Mouse (Mus musculus) midbrain, embryonic 15.5 days (tissue): ENCODE results near the gene Kcnc1. TPM values are rescaled to one million over a fixed set of nuclear protein-coding genes. Genes with fewer than 3 reads are reported as not detected.

Experiments
- ATAC-seq: fragments of 200-750 bp; cut with Nextera tagmentation; replicated peaks from 2 replicates; pipeline ENCODE4 v1.8.0; 2017; ENCODE audit warnings: moderate TSS enrichment
- H3K27ac ChIP-seq: fragments of 300-500 bp; sonication (generic); 2 replicates; pipeline ENCODE4 v1.5.1; 2015; ENCODE audit warnings: mild to moderate bottlenecking, inconsistent platforms
- H3K27me3 ChIP-seq: fragments of 300-500 bp; sonication (generic); replicated peaks from 2 replicates; pipeline ENCODE4 v1.6.1; 2015; ENCODE audit warnings: inconsistent platforms
- H3K36me3 ChIP-seq: fragments of 300-500 bp; sonication (generic); replicated peaks from 2 replicates; pipeline ENCODE4 v1.6.1; 2015; ENCODE audit warnings: inconsistent platforms
- H3K4me1 ChIP-seq: fragments of 300-500 bp; sonication (generic); 2 replicates; pipeline ENCODE4 v1.6.1; 2015; ENCODE audit warnings: inconsistent platforms
- H3K4me2 ChIP-seq: fragments of 300-500 bp; sonication (generic); 2 replicates; pipeline ENCODE4 v1.6.1; 2015; ENCODE audit warnings: inconsistent platforms, mild to moderate bottlenecking, moderate library complexity
- H3K4me3 ChIP-seq: fragments of 300-500 bp; sonication (generic); 2 replicates; pipeline ENCODE4 v1.5.1; 2015; ENCODE audit warnings: mild to moderate bottlenecking, inconsistent platforms
- H3K9ac ChIP-seq: fragments of 300-500 bp; sonication (generic); 2 replicates; pipeline ENCODE4 v1.6.1; 2015; ENCODE audit warnings: mild to moderate bottlenecking, inconsistent platforms
- H3K9me3 ChIP-seq: fragments of 300-500 bp; sonication (generic); 2 replicates; pipeline ENCODE4 v1.6.1; 2016; ENCODE audit warnings: inconsistent platforms
- WGBS: fragments of 180-500 bp; shearing (Covaris S2); methylation state at CpG from one replicate; pipeline ENCODE4 v1.1.7; 2015; ENCODE audit warnings: mixed read lengths; 5-methylcytosine and 5-hydroxymethylcytosine counted together
- polyA plus RNA-seq: library from polyadenylated mRNA; unstranded; fragments of >200 nt; fragmentation: Nextera tagmentation; extraction: Ambion mirVana; gene quantifications from 2 replicates; pipeline ENCODE4 v1.2.1, GENCODE M21; 2015

Gene Kcnc1
- 15.2 and 17.0 TPM in 2 replicates for polyA plus RNA-seq

DNA sequence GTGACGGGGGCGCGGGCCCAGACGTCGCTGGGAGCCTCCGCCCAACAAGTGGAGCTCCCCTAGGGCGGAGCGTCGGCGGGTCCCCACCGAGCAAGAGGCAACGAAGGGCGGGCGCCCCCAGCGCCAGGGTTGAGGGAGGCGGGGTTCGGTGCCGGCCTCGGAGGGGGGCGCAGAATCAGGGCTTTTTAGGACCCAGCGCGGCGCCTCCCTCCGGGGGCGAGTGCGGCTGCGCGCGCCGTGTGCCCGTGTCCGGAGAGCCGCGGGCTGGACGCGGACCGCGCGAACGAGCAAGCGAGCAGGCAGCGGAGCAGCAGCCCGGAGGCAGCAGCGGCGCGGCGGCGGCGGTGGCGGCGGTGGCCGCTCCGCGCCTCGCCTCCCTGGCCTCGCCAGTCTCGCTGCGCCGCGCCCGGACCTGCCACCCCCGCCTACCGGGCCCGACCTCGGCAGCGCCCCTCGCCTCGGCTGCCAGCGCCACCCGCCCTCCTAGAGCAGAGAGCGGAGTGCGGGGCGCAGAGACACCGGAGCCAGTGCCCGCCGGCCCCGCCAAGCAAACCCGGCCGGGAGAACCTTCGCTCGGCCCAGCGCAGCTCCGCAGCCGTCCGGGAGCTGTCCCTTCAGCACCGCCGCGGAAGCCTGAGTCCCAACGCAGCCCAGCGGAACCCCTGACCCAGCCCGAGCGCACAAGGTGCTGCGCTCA lies at the start of gene Kcnc1:
Gene Kcnc1, plus strand, starts transcription at position 267 of the 697 bp plus-strand sequence.
- H3K27ac ChIP-seq, result peak within 1 kb of the TSS; percentile 87
- H3K36me3 ChIP-seq, result no peaks in the 10 kb centered on the region
- ATAC-seq, result peak; percentile 79
- WGBS, result 0% methylated on average over 74 of the region's 93 CpGs
- peaks cover 24% of the 10 kb centered on the region for H3K27me3 ChIP-seq
- peak within 1 kb of the TSS; percentile 87 for H3K4me2 ChIP-seq
- H3K9ac ChIP-seq, result peak within 1 kb of the TSS; percentile 97
- H3K9me3 ChIP-seq, result no peaks in the 10 kb centered on the region
- H3K4me1 ChIP-seq, result peaks cover 52% of the 10 kb centered on the region
- H3K4me3 ChIP-seq, result peak within 1 kb of the TSS; percentile 93

DNA sequence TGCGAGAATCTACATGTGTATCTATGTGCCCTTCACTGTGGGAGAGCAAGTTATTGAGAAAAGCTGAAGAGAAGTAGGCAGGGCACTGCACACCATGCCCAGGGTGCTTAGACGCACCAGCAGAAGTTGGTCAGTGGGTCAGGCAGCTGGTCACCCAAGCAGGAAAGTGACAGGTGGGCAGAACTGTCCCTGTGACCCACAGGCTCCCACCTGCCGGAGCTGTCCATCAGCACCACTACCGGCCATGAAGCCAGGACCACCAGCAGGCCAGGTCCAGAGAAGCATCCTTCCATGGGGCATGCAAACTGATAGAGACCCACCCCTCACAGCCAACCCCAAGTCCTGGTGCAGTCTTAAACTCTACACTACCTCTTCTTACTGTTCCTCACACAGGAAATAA lies 48.6 kb upstream of the Kcnc1 start:
- no peak for ATAC-seq

DNA sequence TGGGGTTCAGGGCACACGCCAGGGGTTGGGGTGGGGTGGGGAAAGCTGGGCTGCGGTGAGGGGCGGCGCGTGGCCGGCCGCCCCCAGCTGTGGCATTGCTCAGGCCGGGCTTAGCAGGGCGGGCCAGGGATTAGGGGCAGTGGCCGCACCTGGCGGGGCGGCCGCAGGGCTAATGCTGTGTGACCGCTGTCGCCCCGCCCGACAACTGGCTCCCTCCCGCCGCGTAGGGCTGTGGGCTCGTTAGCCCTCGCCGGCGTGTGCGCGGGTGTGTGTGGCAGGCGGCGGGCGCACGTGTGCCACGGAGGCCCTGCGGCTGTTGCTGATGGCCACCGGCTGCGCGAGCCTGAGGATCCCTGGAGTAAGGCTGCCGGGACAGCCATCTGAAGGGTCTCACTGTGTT lies 47.5 kb upstream of the Kcnc1 start:
- Histone ChIP-seq H3K27ac (no peak overlapping the region), H3K4me2 (peak overlapping the region; percentile 55), H3K4me1 (peaks cover 6% of the 10 kb centered on the region), H3K4me3 (peak overlapping the region; percentile 28), H3K9ac (peak overlapping the region; percentile 26), H3K27me3 (peaks cover 40% of the 10 kb centered on the region), H3K36me3 (no peaks in the 10 kb centered on the region), H3K9me3 (no peaks in the 10 kb centered on the region)
- ATAC-seq, result 0 out of 2 replicates have a peak, but pooled peaks have one; percentile 17
- under 1% methylated on average over 36 of the region's 36 CpGs for WGBS

More for the DNA sequence above, 48.6 kb upstream of the Kcnc1 start:
- H3K36me3 ChIP-seq, result no peaks in the 10 kb centered on the region
- no peak overlapping the region for H3K4me3 ChIP-seq
- H3K9ac ChIP-seq, result no peak overlapping the region
- H3K4me2 ChIP-seq, result no peak overlapping the region
- H3K27ac ChIP-seq, result no peak overlapping the region
- H3K9me3 ChIP-seq, result no peaks in the 10 kb centered on the region
- H3K27me3 ChIP-seq, result peaks cover 40% of the 10 kb centered on the region
- peaks cover 6% of the 10 kb centered on the region for H3K4me1 ChIP-seq
- 60% methylated on average over 4 of the region's 4 CpGs for WGBS

DNA sequence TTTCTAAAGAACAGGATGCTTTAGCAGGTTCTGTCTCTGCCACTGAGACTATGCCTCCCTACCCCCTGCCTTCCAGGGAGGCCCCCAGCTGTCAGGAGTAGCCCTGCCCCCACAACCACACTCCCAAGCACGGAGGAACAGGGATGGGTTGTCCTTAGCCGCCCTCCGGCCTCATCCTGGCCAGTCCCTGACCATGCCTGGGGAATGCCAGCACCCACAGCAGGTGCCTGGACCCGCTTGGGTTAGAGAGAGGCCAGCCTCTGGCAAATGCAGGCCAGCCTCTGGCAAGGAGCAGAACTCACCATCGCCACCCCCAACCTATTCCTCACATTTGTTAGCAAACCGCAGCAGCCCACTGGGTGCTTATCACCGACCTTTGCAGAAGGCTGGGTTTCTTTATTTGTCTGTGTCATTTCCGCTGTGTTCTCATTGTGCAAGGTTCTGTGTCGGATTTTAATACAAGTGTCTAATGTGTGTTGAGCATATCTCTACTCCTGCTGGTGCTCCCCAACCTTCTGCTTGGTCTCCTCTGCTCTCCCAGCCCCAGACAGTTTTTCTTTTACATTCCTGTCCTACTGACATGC lies 46.1 kb upstream of the Kcnc1 start:
- 57% methylated on average over 9 of the region's 9 CpGs for WGBS
- no peaks in the 10 kb centered on the region for H3K36me3 ChIP-seq
- no peak for ATAC-seq
- peaks cover 6% of the 10 kb centered on the region for H3K4me1 ChIP-seq
- no peak overlapping the region for H3K9ac ChIP-seq
- H3K27me3 ChIP-seq, result peaks cover 40% of the 10 kb centered on the region
- H3K9me3 ChIP-seq, result no peaks in the 10 kb centered on the region
- H3K4me3 ChIP-seq, result no peak overlapping the region
- no peak overlapping the region for H3K27ac ChIP-seq
- H3K4me2 ChIP-seq, result no peak overlapping the region

DNA sequence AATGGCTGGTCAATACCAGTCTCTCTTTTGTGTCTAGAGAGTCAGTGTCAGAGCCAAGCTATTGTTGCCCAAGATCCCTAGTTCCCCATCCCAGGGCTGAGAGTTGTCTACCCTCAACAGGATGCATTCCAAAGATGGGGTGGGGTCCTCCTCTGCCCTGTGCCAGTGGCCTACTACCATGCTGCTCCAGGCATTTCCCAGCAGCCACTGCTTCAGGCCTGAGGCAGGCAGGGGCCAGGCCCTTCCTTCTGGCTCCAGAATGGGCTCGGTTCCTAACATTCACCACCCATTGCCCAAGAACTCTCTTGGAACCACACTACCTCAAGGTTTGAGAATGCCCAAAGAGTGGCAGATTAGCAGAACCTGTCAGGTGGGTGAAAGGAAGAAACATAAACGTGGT lies 43.5 kb upstream of the Kcnc1 start:
- Histone ChIP-seq H3K27me3 (peaks cover 26% of the 10 kb centered on the region), H3K4me3 (no peak overlapping the region), H3K4me2 (no peak overlapping the region), H3K4me1 (peaks cover 6% of the 10 kb centered on the region), H3K9ac (no peak overlapping the region), H3K27ac (no peak overlapping the region), H3K9me3 (no peaks in the 10 kb centered on the region), H3K36me3 (no peaks in the 10 kb centered on the region)
- no peak for ATAC-seq
- WGBS, result 76% methylated on average over 2 of the region's 2 CpGs

DNA sequence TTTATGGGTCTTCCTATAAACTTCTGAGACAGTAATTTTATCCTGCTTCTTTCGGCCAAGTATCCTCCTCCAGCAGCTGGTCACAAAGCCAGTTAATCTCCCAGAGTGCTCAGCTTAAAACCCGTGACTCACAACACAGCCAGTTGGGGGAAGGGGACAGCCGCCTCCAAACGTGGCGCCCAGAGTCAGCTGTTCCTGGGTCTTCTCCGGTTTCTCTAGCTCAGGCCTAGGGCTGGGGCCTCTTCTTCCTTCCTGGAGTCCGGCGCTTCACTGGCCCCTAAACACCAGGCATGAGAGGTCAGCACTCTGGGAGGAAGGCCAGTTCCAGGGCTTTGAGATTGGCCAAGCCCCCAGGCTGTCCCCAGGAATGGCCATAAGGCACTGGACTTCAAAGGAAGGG lies 43.1 kb upstream of the Kcnc1 start:
- no peaks in the 10 kb centered on the region for H3K9me3 ChIP-seq
- WGBS, result 57% methylated on average over 8 of the region's 8 CpGs

DNA sequence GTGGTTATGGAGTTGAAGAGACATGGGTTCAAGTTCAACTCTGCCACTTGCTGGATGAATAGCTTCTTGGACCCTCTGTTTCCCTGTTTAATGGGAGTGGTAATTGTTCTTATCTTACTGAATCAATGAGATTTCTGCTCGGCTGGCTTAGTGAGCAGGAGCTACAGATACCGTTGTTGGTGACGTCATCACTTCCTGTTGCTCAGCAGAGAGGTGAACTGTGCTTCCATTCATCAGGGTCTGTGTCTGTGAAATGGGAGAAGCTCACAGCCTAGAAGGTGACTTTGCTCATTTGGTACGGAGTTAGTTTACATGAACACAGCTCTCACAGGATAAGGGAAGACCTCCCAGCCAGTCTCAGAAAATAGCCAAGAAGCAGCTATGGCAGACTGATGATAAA lies 42.4 kb upstream of the Kcnc1 start:
- Histone ChIP-seq H3K4me3 (no peak overlapping the region), H3K4me2 (no peak overlapping the region), H3K27me3 (peaks cover 15% of the 10 kb centered on the region; the same call in 1 of the 2 replicates), H3K9me3 (no peaks in the 10 kb centered on the region), H3K36me3 (no peaks in the 10 kb centered on the region), H3K27ac (no peak overlapping the region), H3K9ac (no peak overlapping the region), H3K4me1 (peaks cover 2% of the 10 kb centered on the region)
- WGBS, result 75% methylated on average over 4 of the region's 4 CpGs
- no peak for ATAC-seq

More for the DNA sequence above, 43.1 kb upstream of the Kcnc1 start:
- H3K27ac ChIP-seq, result no peak overlapping the region
- H3K36me3 ChIP-seq, result no peaks in the 10 kb centered on the region
- no peak overlapping the region for H3K4me2 ChIP-seq
- H3K4me1 ChIP-seq, result peaks cover 6% of the 10 kb centered on the region
- H3K27me3 ChIP-seq, result peaks cover 21% of the 10 kb centered on the region
- no peak overlapping the region for H3K9ac ChIP-seq
- H3K4me3 ChIP-seq, result no peak overlapping the region
- ATAC-seq, result no peak

DNA sequence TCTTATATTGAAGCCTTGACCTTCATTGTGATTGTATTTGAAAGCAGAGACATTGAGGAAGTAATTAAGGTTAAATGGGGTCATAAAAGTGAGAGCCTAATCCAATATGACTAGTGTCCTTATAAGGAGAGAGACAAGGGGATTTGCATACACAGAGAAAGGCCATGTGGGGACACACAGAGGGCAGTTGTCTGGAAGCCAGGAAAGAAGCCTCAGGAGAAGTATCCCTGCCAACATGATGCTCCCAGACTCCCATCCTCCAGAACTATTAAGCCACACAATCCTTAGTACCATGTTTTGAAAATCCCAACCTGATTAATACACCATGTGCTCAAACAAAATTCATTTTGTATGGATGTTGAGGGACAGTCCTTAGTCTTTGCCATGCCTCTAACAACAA lies 34.5 kb upstream of the Kcnc1 start:
- H3K27ac ChIP-seq, result no peak overlapping the region
- H3K4me2 ChIP-seq, result no peak overlapping the region
- H3K4me1 ChIP-seq, result no peaks in the 10 kb centered on the region
- no peak overlapping the region for H3K9ac ChIP-seq
- H3K4me3 ChIP-seq, result no peak overlapping the region
- H3K27me3 ChIP-seq, result no peaks in the 10 kb centered on the region
- no peak for ATAC-seq
- no peaks in the 10 kb centered on the region for H3K36me3 ChIP-seq
- H3K9me3 ChIP-seq, result no peaks in the 10 kb centered on the region

DNA sequence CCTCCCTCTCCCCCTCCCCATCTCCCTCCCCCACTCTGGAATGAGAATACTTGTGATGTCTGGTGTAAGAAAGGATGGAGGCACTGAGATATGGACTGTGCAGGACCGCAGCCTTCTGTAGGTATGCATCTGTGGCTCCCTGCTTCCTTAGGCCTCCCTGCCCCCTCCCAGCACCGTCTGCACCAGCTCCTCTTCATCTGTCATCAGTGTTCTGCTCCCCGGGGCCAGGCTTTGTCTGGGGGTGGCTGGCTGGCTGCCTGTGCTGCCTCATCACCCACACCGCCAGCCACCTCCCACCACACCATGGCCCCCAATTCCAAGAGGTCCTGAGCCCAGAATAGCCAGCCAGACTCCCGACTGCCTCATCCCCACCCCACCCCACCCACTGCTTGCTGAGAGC lies 32.1 kb upstream of the Kcnc1 start:
- H3K4me3 ChIP-seq, result no peak overlapping the region
- 53% methylated on average over 4 of the region's 5 CpGs for WGBS
- H3K4me2 ChIP-seq, result no peak overlapping the region
- no peaks in the 10 kb centered on the region for H3K4me1 ChIP-seq
- no peak overlapping the region for H3K9ac ChIP-seq
- no peaks in the 10 kb centered on the region for H3K9me3 ChIP-seq
- H3K27me3 ChIP-seq, result no peaks in the 10 kb centered on the region
- no peaks in the 10 kb centered on the region for H3K36me3 ChIP-seq
- ATAC-seq, result no peak
- no peak overlapping the region for H3K27ac ChIP-seq

DNA sequence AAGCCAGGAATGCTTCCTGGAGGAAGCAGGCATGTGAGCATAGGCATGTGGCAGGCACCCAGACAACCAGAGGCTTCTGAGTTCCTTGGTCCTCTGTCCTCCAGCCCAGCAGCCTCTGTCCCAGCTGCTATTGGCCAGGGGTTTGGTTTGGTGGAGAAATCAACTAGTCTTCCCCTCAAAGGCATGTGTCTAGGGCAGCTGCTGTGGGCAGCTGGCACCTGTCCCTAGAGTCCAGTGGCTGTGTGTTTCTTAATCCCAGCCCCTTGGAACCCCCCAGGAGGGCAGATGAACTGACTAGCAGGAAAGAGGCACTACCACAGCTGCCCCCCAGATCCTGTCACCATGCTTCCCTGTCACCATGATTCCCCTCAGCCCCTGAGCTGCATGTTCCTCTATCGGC lies 30.5 kb upstream of the Kcnc1 start:
- H3K9me3 ChIP-seq, result no peaks in the 10 kb centered on the region
- no peak overlapping the region for H3K27ac ChIP-seq
- no peak overlapping the region for H3K9ac ChIP-seq
- no peak overlapping the region for H3K4me3 ChIP-seq
- H3K4me2 ChIP-seq, result no peak overlapping the region
- ATAC-seq, result no peak
- no peaks in the 10 kb centered on the region for H3K36me3 ChIP-seq
- no peaks in the 10 kb centered on the region for H3K4me1 ChIP-seq
- H3K27me3 ChIP-seq, result no peaks in the 10 kb centered on the region
- WGBS, result 92% methylated on average over 1 of the region's 1 CpGs

DNA sequence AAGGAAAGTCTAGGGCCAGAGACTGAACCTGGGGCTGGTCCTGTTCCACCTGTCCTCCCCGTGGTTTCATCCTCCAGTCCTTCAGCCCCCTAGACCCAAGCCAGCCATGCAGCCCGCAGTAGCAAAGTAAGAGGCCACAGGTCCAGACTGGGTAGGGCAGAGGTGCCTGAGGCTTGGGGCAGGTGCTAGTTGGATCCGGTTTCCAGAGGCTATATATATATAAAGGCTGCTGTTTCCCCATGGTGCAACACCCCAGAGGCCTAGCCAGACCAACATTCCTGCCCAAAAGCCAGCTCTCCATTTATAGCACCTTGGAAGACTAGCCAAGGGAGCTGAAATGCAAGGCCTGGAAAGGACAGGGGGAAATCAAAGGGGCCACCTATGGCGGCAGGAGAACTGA lies 25.2 kb upstream of the Kcnc1 start:
- Histone ChIP-seq H3K4me1 (no peaks in the 10 kb centered on the region), H3K4me2 (no peak overlapping the region), H3K27me3 (peaks cover 22% of the 10 kb centered on the region), H3K4me3 (no peak overlapping the region), H3K36me3 (no peaks in the 10 kb centered on the region), H3K27ac (no peak overlapping the region), H3K9me3 (no peaks in the 10 kb centered on the region), H3K9ac (no peak overlapping the region)
- ATAC-seq, result no peak
- 70% methylated on average over 4 of the region's 4 CpGs for WGBS

DNA sequence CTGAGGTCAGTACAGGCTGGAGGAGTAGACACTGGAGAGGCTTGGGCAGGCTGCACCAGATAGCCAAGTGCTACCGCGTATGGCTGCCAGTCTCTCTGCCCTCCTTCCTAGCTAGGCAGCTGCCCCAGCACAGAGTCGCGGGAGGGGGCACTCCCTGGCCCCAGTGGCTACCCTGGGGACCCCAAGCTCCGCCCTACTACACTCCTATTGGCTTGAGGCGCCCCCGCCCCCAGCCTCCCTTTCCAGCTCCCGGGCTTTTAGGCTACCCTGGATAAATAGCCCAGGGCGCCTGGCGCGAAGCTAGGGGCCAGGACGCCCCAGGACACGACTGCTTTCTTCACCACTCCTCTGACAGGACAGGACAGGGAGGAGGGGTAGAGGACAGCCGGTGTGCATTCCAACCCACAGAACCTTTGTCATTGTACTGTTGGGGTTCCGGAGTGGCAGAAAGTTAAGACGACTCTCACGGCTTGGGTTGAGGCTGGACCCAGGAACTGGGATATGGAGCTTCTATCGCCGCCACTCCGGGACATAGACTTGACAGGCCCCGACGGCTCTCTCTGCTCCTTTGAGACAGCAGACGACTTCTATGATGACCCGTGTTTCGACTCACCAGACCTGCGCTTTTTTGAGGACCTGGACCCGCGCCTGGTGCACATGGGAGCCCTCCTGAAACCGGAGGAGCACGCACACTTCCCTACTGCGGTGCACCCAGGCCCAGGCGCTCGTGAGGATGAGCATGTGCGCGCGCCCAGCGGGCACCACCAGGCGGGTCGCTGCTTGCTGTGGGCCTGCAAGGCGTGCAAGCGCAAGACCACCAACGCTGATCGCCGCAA lies 19.9 kb upstream of the Kcnc1 start, which contains the start of gene Myod1:
Gene Myod1, plus strand, starts transcription at position 303 of the 836 bp plus-strand sequence.
- H3K4me3 ChIP-seq, result peak within 1 kb of the TSS; percentile 31
- 5% methylated on average over 44 of the region's 44 CpGs for whole genome bisulfite sequencing
- H3K9ac ChIP-seq, result no peak within 1 kb of the TSS
- ATAC-seq, result peak; percentile 19; the same call in 1 of the 2 replicates
- no peaks in the 10 kb centered on the region for H3K36me3 ChIP-seq
- no peaks in the 10 kb centered on the region for H3K9me3 ChIP-seq
- H3K4me2 ChIP-seq, result peak within 1 kb of the TSS; percentile 51
- peaks cover 59% of the 10 kb centered on the region for H3K27me3 ChIP-seq
- no peak within 1 kb of the TSS for H3K27ac ChIP-seq
- peaks cover 27% of the 10 kb centered on the region for H3K4me1 ChIP-seq
